Mouse (Mus musculus): ENCODE data around the gene Clstn3.
"Not testable (repeated sequence)": the region's sequence is repeated elsewhere in the genome, so short reads cannot be mapped to it uniquely, and the experiment has no call there.

Clstn3 gene

GRCm38 (mm10) chr6:124479573-124479930 lies 15.0 kb upstream of the Clstn3 start:
- DNase-seq (ENCODE audit: low spot score in 2 of 2): no peak

GRCm38 (mm10) chr6:124478874-124479572 lies 14.4 kb upstream of the Clstn3 start:
- no peak for DNase-seq (ENCODE audit: low spot score in 2 of 2)

DNA sequence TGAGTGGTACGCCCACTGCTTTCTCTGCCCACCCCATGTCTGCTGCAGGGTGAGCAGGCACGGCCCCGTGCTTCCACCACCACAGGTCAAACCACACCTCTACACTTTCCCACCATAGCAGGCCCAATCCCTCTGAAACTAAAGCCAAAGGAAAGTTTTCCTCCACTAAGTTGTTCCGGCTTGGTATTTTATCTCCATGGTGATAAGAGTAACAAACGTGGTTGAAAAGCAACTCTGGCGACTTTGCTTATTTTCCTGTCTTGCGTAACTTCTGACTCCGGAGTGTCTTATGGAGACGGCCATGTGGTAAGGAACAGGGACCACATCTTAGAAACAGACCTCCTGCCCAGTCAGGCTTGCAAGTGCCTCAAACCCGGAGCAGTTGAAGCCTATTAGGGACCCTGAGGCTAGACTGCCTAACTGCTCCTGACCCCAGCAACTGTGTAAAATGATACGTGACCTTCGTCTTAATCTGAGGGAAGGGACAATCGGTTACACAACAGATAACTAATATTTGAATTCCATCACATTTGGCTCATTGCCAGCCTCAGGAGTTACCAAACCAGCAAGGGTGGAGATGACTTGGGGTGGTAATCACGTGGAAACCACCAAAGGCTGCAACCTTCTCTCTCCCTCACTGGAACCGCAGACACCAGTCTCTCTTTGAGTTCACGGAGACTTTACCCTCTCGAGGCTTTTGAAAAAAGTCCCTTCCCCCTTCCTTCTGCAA lies 13.5 kb upstream of the Clstn3 start:
- DNase-seq (ENCODE audit: low spot score in 2 of 2): no peak

- no peak for DNase-seq (ENCODE audit: low spot score in 2 of 2)
These were observed 12.6 kb upstream of the Clstn3 start for GRCm38 (mm10) chr6:124477221-124477655.

DNA sequence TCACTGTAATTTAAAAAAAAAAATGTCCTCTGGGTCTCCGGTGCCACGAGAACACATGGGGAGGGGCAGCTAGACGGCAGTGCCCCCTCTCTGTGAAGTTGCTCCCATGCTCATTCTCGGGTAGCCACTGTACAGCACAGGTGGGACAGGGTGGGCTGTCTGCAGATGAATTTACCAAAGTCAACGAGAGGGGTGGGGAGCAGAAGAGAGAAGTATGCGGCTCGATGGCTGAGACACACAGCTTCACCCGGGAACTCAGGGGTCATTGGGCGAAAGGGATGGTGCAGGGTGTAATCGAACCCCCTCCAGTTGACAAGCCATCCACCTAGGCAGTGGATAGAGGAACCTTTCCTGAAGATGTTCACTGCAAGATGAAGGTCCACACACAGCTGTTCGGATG lies 12.2 kb upstream of the Clstn3 start:
- DNase-seq (ENCODE audit: low spot score in 2 of 2): no peak

- DNase-seq (ENCODE audit: low spot score in 2 of 2): no peak
These were observed 11.6 kb upstream of the Clstn3 start for GRCm38 (mm10) chr6:124476216-124476615.

DNA sequence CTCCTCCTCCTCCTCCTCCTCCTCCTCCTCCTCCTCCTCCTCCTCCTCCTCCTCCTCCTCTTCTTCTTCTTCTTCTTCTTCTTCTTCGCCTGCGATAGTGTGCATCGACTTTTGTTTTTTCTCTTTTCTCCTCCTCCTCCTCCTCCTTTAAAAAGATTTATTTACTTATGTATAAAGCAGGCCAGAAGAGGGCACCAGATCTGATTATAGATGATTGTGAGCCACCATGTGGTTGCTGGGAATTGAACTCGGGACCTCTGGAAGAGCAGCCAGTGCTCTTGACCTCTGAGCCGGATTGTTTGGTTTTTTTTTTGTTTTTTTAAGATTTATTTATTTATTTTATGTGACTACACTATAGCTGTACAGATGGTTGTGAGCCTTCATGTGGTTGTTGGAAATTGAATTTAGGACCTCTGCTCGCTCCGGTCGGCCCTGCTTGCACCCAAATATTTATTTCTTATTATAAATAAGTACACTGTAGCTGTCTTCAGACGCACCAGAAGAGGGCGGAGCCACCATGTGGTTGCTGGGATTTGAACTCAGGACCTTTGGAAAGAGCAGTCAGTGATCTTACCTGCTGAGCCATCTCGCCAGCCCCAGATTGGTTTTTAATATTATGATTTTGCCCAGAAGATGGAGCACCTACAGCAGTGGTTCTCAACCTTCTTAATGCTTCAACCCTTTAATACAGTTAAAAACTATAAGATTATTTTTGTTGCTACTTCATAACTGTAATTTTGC lies 10.9 kb upstream of the Clstn3 start:
- not testable (repeated sequence) for DNase-seq (ENCODE audit: low spot score in 2 of 2)

- no peak for DNase-seq (ENCODE audit: low spot score in 2 of 2)
These were observed 10.0 kb upstream of the Clstn3 start for GRCm38 (mm10) chr6:124474621-124475020.

- DNase-seq (ENCODE audit: low spot score in 2 of 2): peak in 1 of 2 experiments; percentile 56
These were observed 8.2 kb upstream of the Clstn3 start for GRCm38 (mm10) chr6:124472801-124473200.

GRCm38 (mm10) chr6:124471783-124472638 lies 7.4 kb upstream of the Clstn3 start:
- DNase-seq (ENCODE audit: low spot score in 2 of 2): not testable (repeated sequence)

- DNase-seq (ENCODE audit: low spot score in 2 of 2): no peak
These were observed 6.5 kb upstream of the Clstn3 start for GRCm38 (mm10) chr6:124471121-124471520.

- DNase-seq (ENCODE audit: low spot score in 2 of 2): no peak
These were observed 1.1 kb upstream of the Clstn3 start for GRCm38 (mm10) chr6:124465729-124466128.

DNA sequence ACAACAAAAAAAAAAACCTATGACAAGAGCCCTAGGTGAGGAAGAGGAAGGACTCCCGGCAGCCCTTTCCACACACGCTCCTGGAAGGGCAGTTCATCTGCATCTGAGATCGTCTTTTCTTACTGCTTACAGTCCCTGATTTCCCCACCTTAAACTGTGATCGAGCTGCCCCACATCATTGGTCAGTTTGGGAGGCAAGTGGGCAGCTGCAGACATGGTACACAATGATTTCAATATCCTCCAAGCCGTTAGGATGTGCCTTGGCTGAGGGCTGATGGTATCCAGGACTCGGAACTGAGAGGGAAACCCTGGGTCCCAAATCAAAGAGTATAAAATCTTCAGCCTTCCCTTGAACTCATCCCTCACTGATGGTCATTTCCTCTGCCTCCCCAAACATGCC lies 705 bp upstream of the Clstn3 start:
- DNase-seq (ENCODE audit: low spot score in 2 of 2): no peak

DNA sequence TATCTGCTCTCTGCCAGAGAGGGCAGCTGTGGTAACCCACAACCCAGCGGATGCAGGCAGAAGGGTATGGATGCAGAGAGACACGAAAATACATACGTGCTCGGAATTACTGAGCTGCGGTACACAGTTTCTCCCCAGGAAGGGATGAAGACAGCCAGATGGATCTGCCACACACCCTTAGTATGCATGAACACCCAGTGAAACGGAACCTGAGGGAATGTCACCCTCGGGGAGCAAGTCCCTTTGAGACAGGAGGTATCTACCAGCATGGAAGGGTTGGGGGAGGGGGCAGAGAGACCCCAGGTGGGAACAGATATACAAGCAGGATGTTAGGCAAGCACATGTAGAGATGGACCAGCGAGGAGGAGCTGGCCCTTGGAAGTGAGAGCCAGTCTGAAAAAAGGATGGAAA lies 708 bp downstream of the Clstn3 start:
- DNase-seq (ENCODE audit: low spot score in 2 of 2): no peak

- DNase-seq (ENCODE audit: low spot score in 2 of 2): no peak
These were observed 5.2 kb downstream of the Clstn3 start for GRCm38 (mm10) chr6:124459388-124459787.

- DNase-seq (ENCODE audit: low spot score in 2 of 2): no peak
These were observed 6.1 kb downstream of the Clstn3 start for GRCm38 (mm10) chr6:124458505-124458904.

DNA sequence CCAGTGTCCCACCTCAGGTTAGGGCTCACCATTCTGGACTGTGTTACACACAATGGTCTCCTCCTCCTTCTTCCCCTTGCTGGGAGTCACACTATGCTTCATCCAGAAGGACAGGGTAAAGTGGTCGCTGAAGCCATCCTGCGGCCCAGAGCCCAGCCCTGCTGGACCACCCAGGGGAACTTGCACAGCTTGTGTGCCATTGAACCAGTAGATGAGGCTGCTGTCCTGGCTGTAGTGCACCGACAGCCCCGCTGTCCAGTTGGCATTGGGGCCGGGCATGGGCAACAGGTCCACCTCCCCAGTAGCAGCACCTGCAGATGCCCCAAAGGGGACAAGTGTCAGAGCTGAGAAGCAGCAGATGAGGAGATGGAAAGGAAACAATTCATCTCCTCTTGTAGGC lies 6.8 kb downstream of the Clstn3 start:
- no peak for DNase-seq (ENCODE audit: low spot score in 2 of 2)

DNA sequence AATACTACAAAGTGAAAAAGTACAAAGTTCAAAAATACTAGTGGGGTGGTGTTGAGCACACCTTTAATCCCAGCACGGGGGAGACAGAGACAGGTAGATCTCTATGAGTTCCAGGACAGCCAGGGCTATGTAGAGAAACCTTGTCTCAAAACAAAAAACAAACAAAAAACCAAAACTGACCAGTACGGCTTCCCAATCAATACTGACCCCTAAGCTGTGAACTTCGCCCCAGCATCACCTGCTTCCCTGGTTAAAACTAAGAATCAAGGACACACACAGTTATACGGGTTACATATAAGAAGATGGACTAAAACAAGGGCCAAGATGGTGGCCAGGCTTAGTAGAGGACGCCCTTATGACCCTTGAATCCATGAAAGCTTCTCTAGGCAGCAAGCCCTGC lies 8.4 kb downstream of the Clstn3 start:
- DNase-seq (ENCODE audit: low spot score in 2 of 2): no peak

- no peak for DNase-seq (ENCODE audit: low spot score in 2 of 2)
These were observed 10.8 kb downstream of the Clstn3 start for GRCm38 (mm10) chr6:124453756-124454155.

DNA sequence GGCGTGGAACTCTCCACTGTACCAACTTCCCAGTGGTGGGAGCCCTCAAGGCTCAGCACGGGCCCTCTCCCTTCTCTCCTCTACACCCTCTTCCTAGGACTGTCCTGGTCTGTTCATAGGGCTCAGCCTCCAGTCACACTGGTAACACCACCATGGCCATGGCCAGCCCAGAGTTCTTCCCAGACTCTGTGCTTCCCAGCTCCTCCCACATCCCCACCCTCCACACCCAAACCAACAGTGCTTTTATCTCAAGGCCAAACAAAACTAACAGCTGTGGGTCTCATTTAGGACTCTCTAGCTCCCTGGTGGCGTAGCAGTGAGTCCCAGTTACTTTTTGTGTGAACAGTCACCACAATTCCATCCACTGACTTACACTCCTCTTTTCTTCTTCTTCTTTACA lies 12.6 kb downstream of the Clstn3 start:
- DNase-seq (ENCODE audit: low spot score in 2 of 2): no peak

DNA sequence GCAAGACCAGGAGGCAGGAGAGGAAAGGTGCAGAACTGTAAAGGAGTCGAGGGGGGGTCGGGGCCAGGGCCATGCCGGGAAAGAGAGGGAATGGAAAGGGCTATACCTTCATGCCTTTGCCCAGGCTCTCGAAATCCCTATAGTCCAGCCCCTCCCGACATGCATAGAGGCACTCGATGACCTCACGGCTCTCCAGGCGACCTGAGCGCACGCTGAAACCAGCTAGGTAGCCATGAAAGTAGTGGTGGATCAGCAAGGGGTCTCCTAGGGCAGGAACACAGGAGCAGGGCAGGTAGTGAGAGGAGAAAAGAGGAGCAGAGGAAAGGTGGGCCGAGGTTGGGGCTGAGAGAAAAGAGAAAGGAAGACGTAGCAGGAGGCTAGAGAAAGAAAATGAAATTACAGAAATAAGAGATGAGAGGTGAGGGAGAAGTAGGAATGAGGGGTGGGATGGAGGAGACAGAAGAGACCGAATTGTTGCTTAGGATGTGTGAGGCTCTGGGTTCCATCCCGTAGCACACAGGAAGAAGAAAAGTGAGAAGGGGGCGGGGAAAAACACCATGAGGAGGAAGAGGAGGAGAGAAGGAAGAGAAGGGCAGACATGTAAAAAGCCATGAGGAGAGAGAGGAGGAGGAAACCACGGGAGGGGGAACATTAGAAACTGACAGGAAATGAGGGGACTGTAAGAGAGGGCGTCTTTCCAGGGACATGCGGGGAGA lies 14.8 kb downstream of the Clstn3 start:
- no peak for DNase-seq (ENCODE audit: low spot score in 2 of 2)

Data from thymus, postnatal 10 days (tissue).